Mouse (Mus musculus) lung, embryonic 16.5 days (tissue): ENCODE results near the gene Sdf2. TPM values are rescaled to one million over a fixed set of nuclear protein-coding genes. Genes with fewer than 3 reads are reported as not detected.
"Not testable (repeated sequence)": the region's sequence is repeated elsewhere in the genome, so short reads cannot be mapped to it uniquely, and the experiment has no call there.

ENCODE experiments used
- ATAC-seq: fragments of 200-750 bp; cut with Nextera tagmentation; 2 replicates; pipeline ENCODE4 v1.8.0; 2017; ENCODE audit warnings: low read depth, mild to moderate bottlenecking, moderate library complexity
- H3K27ac ChIP-seq: fragments of 300-500 bp; sonication (generic); 2 replicates; pipeline ENCODE4 v1.5.1; 2014; ENCODE audit warnings: mild to moderate bottlenecking, control low read depth, low read length
- H3K27me3 ChIP-seq: fragments of 300-500 bp; sonication (generic); 2 replicates; pipeline ENCODE4 v1.6.1; 2014; ENCODE audit warnings: low read depth, low read length, mixed read lengths; ENCODE audit not compliant: control insufficient read depth, insufficient read depth
- H3K36me3 ChIP-seq: fragments of 300-500 bp; sonication (generic); 2 replicates; pipeline ENCODE4 v1.6.1; 2014; ENCODE audit warnings: low read length; ENCODE audit not compliant: control insufficient read depth, insufficient read depth
- H3K4me1 ChIP-seq: fragments of 300-500 bp; sonication (generic); replicated peaks from 2 replicates; pipeline ENCODE4 v1.6.1; 2014; ENCODE audit warnings: low read length, mixed read lengths; ENCODE audit not compliant: control insufficient read depth, insufficient read depth
- H3K4me2 ChIP-seq: fragments of 300-500 bp; sonication (generic); 2 replicates; pipeline ENCODE4 v1.6.1; 2014; ENCODE audit warnings: low read depth, low read length, control low read depth
- H3K4me3 ChIP-seq: fragments of 300-500 bp; sonication (generic); 2 replicates; pipeline ENCODE4 v1.5.1; 2014; ENCODE audit warnings: mild to moderate bottlenecking, low read length, control low read depth
- H3K9ac ChIP-seq: fragments of 300-500 bp; sonication (generic); 2 replicates; pipeline ENCODE4 v1.6.1; 2014; ENCODE audit warnings: low read length, control low read depth
- H3K9me3 ChIP-seq: fragments of 300-500 bp; sonication (generic); 2 replicates; pipeline ENCODE4 v1.6.1; 2016; ENCODE audit warnings: low read length; ENCODE audit not compliant: control insufficient read depth
- WGBS: fragments of 180-500 bp; shearing (Covaris S2); extraction: QIAGEN DNeasy Blood & Tissue Kit; methylation state at CpG from one replicate; pipeline ENCODE4 v1.1.7; 2014; 5-methylcytosine and 5-hydroxymethylcytosine counted together
- polyA plus RNA-seq: library from polyadenylated mRNA; unstranded; fragments of >200 nt; fragmentation: Nextera tagmentation; extraction: Ambion mirVana; gene quantifications from 2 replicates; pipeline ENCODE4 v1.2.1, GENCODE M21; 2015

Sdf2 gene
- polyA plus RNA-seq, 1 experiment from 2014 or later: 81.9 TPM

GRCm38 (mm10) chr11:78256618-78257017 lies 11.1 kb downstream of the Sdf2 start:
- Histone ChIP-seq H3K9me3 (no peaks in the 10 kb centered on the region), H3K27ac (no peak overlapping the region), H3K4me3 (no peak overlapping the region), H3K4me1 (no peaks in the 10 kb centered on the region), H3K9ac (no peak overlapping the region), H3K4me2 (no peak overlapping the region), H3K27me3 (no peaks in the 10 kb centered on the region; the same call in 1 of the 2 replicates), H3K36me3 (peaks cover 13% of the 10 kb centered on the region)
- no peak for ATAC-seq
- WGBS: 94% methylated on average over 1 of the region's 1 CpGs

- ATAC-seq: no peak
- Histone ChIP-seq H3K27me3 (no peaks in the 10 kb centered on the region; the same call in 1 of the 2 replicates), H3K9me3 (no peaks in the 10 kb centered on the region), H3K36me3 (peaks cover 15% of the 10 kb centered on the region), H3K27ac (no peak overlapping the region), H3K4me1 (peaks cover 10% of the 10 kb centered on the region), H3K9ac (no peak overlapping the region), H3K4me3 (peak overlapping the region; percentile 87), H3K4me2 (peak overlapping the region; percentile 44)
- 85% methylated on average over 2 of the region's 2 CpGs for WGBS
Measured at GRCm38 (mm10) chr11:78260489-78261258, 15.1 kb downstream of the Sdf2 start.

GRCm38 (mm10) chr11:78261380-78262352 lies 16.1 kb downstream of the Sdf2 start, which contains the start of gene 2610507B11Rik:
Gene 2610507B11Rik, plus strand, starts transcription at chr11:78261752.
- peak within 1 kb of the TSS; percentile 87 for H3K4me3 ChIP-seq
- H3K4me1 ChIP-seq: peaks cover 10% of the 10 kb centered on the region
- peak within 1 kb of the TSS; percentile 69 for H3K4me2 ChIP-seq
- under 1% methylated on average over 98 of the region's 115 CpGs for WGBS
- H3K9me3 ChIP-seq: no peaks in the 10 kb centered on the region
- H3K9ac ChIP-seq: peak within 1 kb of the TSS; percentile 84
- H3K27ac ChIP-seq: peak within 1 kb of the TSS; percentile 86
- ATAC-seq: peak; percentile 97
- no peaks in the 10 kb centered on the region; the same call in 1 of the 2 replicates for H3K27me3 ChIP-seq
- peaks cover 23% of the 10 kb centered on the region for H3K36me3 ChIP-seq

GRCm38 (mm10) chr11:78262550-78262949 lies 17.0 kb downstream of the Sdf2 start:
- Histone ChIP-seq H3K36me3 (peaks cover 27% of the 10 kb centered on the region), H3K9ac (peak overlapping the region; percentile 84), H3K4me1 (peaks cover 10% of the 10 kb centered on the region), H3K9me3 (no peaks in the 10 kb centered on the region), H3K27me3 (no peaks in the 10 kb centered on the region), H3K4me2 (peak overlapping the region; percentile 69), H3K27ac (peak overlapping the region; percentile 36; the same call in 1 of the 2 replicates), H3K4me3 (peak overlapping the region; percentile 87)
- no peak for ATAC-seq
- 2% methylated on average over 8 of the region's 8 CpGs for WGBS

- Histone ChIP-seq H3K4me1 (peaks cover 10% of the 10 kb centered on the region), H3K9me3 (no peaks in the 10 kb centered on the region), H3K27me3 (no peaks in the 10 kb centered on the region), H3K27ac (no peak overlapping the region), H3K4me2 (no peak overlapping the region), H3K4me3 (no peak overlapping the region), H3K9ac (no peak overlapping the region), H3K36me3 (peaks cover 45% of the 10 kb centered on the region)
- 91% methylated on average over 6 of the region's 6 CpGs for WGBS
- ATAC-seq: no peak
Measured at GRCm38 (mm10) chr11:78265571-78265970, 20.0 kb downstream of the Sdf2 start.

- 79% methylated on average over 13 of the region's 13 CpGs for WGBS
- no peak for ATAC-seq
- H3K27ac ChIP-seq: no peak overlapping the region
Measured at GRCm38 (mm10) chr11:78271986-78272385, 26.4 kb downstream of the Sdf2 start.

GRCm38 (mm10) chr11:78275596-78275995 lies 30.1 kb downstream of the Sdf2 start:
- Histone ChIP-seq H3K4me3 (no peak overlapping the region), H3K36me3 (peaks cover 63% of the 10 kb centered on the region), H3K4me1 (no peaks in the 10 kb centered on the region), H3K9me3 (no peaks in the 10 kb centered on the region), H3K27me3 (no peaks in the 10 kb centered on the region), H3K27ac (no peak overlapping the region), H3K4me2 (no peak overlapping the region), H3K9ac (no peak overlapping the region)
- WGBS: 100% methylated on average over 1 of the region's 1 CpGs
- ATAC-seq: no peak

More at GRCm38 (mm10) chr11:78271986-78272385, 26.4 kb downstream of the Sdf2 start:
- Histone ChIP-seq H3K4me2 (no peak overlapping the region), H3K9me3 (no peaks in the 10 kb centered on the region), H3K4me3 (no peak overlapping the region), H3K36me3 (peaks cover 67% of the 10 kb centered on the region), H3K9ac (no peak overlapping the region), H3K4me1 (no peaks in the 10 kb centered on the region), H3K27me3 (no peaks in the 10 kb centered on the region)

GRCm38 (mm10) chr11:78276169-78276568 lies 30.6 kb downstream of the Sdf2 start:
- WGBS: 94% methylated on average over 4 of the region's 4 CpGs
- H3K4me3 ChIP-seq: not testable (repeated sequence)
- peaks cover 65% of the 10 kb centered on the region for H3K36me3 ChIP-seq

GRCm38 (mm10) chr11:78278853-78279252 lies 33.3 kb downstream of the Sdf2 start:
- H3K36me3 ChIP-seq: peaks cover 62% of the 10 kb centered on the region
- H3K27me3 ChIP-seq: no peaks in the 10 kb centered on the region
- no peak overlapping the region for H3K4me3 ChIP-seq
- ATAC-seq: no peak
- no peaks in the 10 kb centered on the region for H3K4me1 ChIP-seq
- no peak overlapping the region for H3K9ac ChIP-seq
- no peaks in the 10 kb centered on the region for H3K9me3 ChIP-seq
- H3K4me2 ChIP-seq: no peak overlapping the region
- 80% methylated on average over 7 of the region's 7 CpGs for WGBS
- H3K27ac ChIP-seq: no peak overlapping the region

More at GRCm38 (mm10) chr11:78276169-78276568, 30.6 kb downstream of the Sdf2 start:
- not testable (repeated sequence) for H3K9ac ChIP-seq, ATAC-seq, H3K4me2 ChIP-seq, H3K27ac ChIP-seq, H3K4me1 ChIP-seq, H3K9me3 ChIP-seq, H3K27me3 ChIP-seq
